Mouse (Mus musculus) midbrain, embryonic 10.5 days (tissue): ENCODE measurements around the gene Spata31. TPM values are rescaled to one million over a fixed set of nuclear protein-coding genes. Genes with fewer than 3 reads are reported as not detected.

Source experiments
- DNase-seq: peaks from one replicate; pipeline ENCODE4 v3.0.0-alpha.2; 2017; ENCODE audit warnings: low spot score
- H3K27ac ChIP-seq: fragments of 300-500 bp; sonication (generic); replicated peaks from 2 replicates; pipeline ENCODE4 v1.5.1; 2016; ENCODE audit warnings: mild to moderate bottlenecking
- H3K27me3 ChIP-seq: fragments of 300-500 bp; sonication (generic); 2 replicates; pipeline ENCODE4 v1.6.1; 2016; ENCODE audit warnings: low read depth, mild to moderate bottlenecking; ENCODE audit not compliant: poor library complexity, severe bottlenecking
- H3K36me3 ChIP-seq: fragments of 300-500 bp; sonication (generic); 2 replicates; pipeline ENCODE4 v1.6.1; 2016; ENCODE audit warnings: mild to moderate bottlenecking, moderate library complexity
- H3K4me1 ChIP-seq: fragments of 300-500 bp; sonication (generic); 2 replicates; pipeline ENCODE4 v1.6.1; 2016
- H3K4me3 ChIP-seq: fragments of 300-500 bp; sonication (generic); 2 replicates; pipeline ENCODE4 v1.5.1; 2016; ENCODE audit warnings: mild to moderate bottlenecking, moderate library complexity
- H3K9me3 ChIP-seq: fragments of 300-500 bp; sonication (generic); replicated peaks from 2 replicates; pipeline ENCODE4 v1.6.1; 2016; ENCODE audit warnings: mild to moderate bottlenecking
- WGBS: fragments of 180-500 bp; shearing (Covaris S2); methylation state at CpG from one replicate; pipeline ENCODE4 v1.1.7; 2016; 5-methylcytosine and 5-hydroxymethylcytosine counted together
- polyA plus RNA-seq: library from polyadenylated mRNA; unstranded; fragments of >200 nt; fragmentation: Nextera tagmentation; extraction: Ambion mirVana; gene quantifications from 2 replicates; pipeline ENCODE4 v1.2.1, GENCODE M21; 2016

The Spata31 gene
- not detected in 2 replicates for polyA plus RNA-seq

- Histone ChIP-seq H3K27me3 (peaks cover 13% of the 10 kb centered on the region; the same call in 1 of the 2 replicates), H3K27ac (no peak within 1 kb of the TSS), H3K9me3 (0 out of 2 replicates have a peak, but pooled peaks cover 2% of the 10 kb centered on the region), H3K4me3 (no peak within 1 kb of the TSS), H3K36me3 (no peaks in the 10 kb centered on the region), H3K4me1 (no peaks in the 10 kb centered on the region)
- no peak for DNase-seq
- 70% methylated on average over 1 of the region's 1 CpGs for WGBS
Observed at GRCm38 (mm10) chr13:64917191-64917590, at the start of gene Spata31. Gene Spata31 (plus strand): TSS chr13:64917406.

GRCm38 (mm10) chr13:64903132-64903531 is 14.1 kb upstream of the Spata31 start:
- Histone ChIP-seq H3K4me1 (peaks cover 4% of the 10 kb centered on the region; the same call in 1 of the 2 replicates), H3K36me3 (no peaks in the 10 kb centered on the region), H3K9me3 (0 out of 2 replicates have a peak, but pooled peaks cover 3% of the 10 kb centered on the region), H3K27ac (no peak overlapping the region), H3K27me3 (peaks cover 28% of the 10 kb centered on the region), H3K4me3 (no peak overlapping the region)
- no peak for DNase-seq
- 50% methylated on average over 1 of the region's 1 CpGs for WGBS

- peak; percentile 52 for DNase-seq
- Histone ChIP-seq H3K4me1 (peaks cover 4% of the 10 kb centered on the region; the same call in 1 of the 2 replicates), H3K4me3 (peak within 1 kb of the TSS; percentile 37), H3K27ac (no peak within 1 kb of the TSS; the same call in 1 of the 2 replicates), H3K36me3 (no peaks in the 10 kb centered on the region), H3K9me3 (0 out of 2 replicates have a peak, but pooled peaks cover 2% of the 10 kb centered on the region), H3K27me3 (peaks cover 34% of the 10 kb centered on the region)
- WGBS = 7% methylated on average over 16 of the region's 16 CpGs
Observed at GRCm38 (mm10) chr13:64903585-64904208, 13.5 kb upstream of the Spata31 start, which contains the start of gene Cntnap3. Gene Cntnap3 (minus strand): TSS chr13:64903955.

Other genes with a start within 250 kb of the Spata31 start
- gene Cntnap3, start 13.5 kb upstream of the Spata31 start, polyA plus RNA-seq = not detected in 2 replicates
- gene Spata31d1c, start 115.7 kb downstream of the Spata31 start, polyA plus RNA-seq = not detected in 2 replicates
- gene Prss47, start 135.4 kb downstream of the Spata31 start, polyA plus RNA-seq = not detected in 2 replicates
- gene Mfsd14b, start 195.6 kb downstream of the Spata31 start, polyA plus RNA-seq = 40.4 and 40.6 TPM in 2 replicates
- not detected in 2 replicates for gene Olfr465-ps1, start 220.7 kb downstream of the Spata31 start, polyA plus RNA-seq
- gene Olfr466, start 232.8 kb downstream of the Spata31 start, polyA plus RNA-seq = not detected in 2 replicates